Mouse (Mus musculus) C2C12 (cell line): Measurements from ENCODE around the gene Ehd4.

Experiments used
- CTCF ChIP-seq: IDR thresholded peaks from one replicate; pipeline ENCODE4 v1.5.1; 2011; ENCODE audit not compliant: control insufficient read depth, insufficient read depth, insufficient read length
- MYOD1 ChIP-seq: IDR thresholded peaks from one replicate; pipeline ENCODE4 v1.6.1; 2011; ENCODE audit warnings: low read depth; ENCODE audit not compliant: control insufficient read depth, insufficient read length
- MYOG ChIP-seq: IDR thresholded peaks from one replicate; pipeline ENCODE4 v1.6.1; 2011; ENCODE audit not compliant: control insufficient read depth, insufficient read length; ENCODE audit errors: extremely low read depth
- USF1 ChIP-seq: IDR thresholded peaks from one replicate; pipeline ENCODE4 v1.6.1; 2011; ENCODE audit warnings: low read depth, mild to moderate bottlenecking, control low read depth, moderate library complexity

DNA sequence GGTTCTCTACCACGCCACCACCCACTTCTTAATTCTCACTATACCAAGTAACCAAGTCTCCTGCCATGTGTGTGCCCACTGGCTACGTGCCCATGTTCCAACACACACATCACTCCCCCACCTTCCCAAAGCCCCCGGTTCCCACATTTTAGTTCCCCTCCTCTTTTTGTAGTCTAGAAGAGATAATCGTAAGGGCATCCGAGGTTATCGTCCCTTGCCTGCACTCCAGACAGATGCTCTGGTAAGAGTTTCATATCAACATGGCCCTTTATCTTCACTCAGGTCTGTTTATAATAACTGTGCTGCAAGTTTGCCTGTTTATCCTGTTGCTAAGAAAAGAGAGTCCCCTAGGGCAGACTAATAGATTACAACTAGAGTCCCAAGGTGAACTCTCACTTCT lies 37.1 kb downstream of the Ehd4 start:
- no peak for TF ChIP-seq CTCF
- no peak for TF ChIP-seq USF1
- TF ChIP-seq MYOG, result no peak
- no peak for TF ChIP-seq MYOD1
